Mouse (Mus musculus): ENCODE measurements around the gene Cfap77. TPM values are rescaled to one million over a fixed set of nuclear protein-coding genes. Genes with fewer than 3 reads are reported as not detected.

The Cfap77 gene
- polyA plus RNA-seq, 1 experiment from 2014 or later = 0.40 TPM

DNA sequence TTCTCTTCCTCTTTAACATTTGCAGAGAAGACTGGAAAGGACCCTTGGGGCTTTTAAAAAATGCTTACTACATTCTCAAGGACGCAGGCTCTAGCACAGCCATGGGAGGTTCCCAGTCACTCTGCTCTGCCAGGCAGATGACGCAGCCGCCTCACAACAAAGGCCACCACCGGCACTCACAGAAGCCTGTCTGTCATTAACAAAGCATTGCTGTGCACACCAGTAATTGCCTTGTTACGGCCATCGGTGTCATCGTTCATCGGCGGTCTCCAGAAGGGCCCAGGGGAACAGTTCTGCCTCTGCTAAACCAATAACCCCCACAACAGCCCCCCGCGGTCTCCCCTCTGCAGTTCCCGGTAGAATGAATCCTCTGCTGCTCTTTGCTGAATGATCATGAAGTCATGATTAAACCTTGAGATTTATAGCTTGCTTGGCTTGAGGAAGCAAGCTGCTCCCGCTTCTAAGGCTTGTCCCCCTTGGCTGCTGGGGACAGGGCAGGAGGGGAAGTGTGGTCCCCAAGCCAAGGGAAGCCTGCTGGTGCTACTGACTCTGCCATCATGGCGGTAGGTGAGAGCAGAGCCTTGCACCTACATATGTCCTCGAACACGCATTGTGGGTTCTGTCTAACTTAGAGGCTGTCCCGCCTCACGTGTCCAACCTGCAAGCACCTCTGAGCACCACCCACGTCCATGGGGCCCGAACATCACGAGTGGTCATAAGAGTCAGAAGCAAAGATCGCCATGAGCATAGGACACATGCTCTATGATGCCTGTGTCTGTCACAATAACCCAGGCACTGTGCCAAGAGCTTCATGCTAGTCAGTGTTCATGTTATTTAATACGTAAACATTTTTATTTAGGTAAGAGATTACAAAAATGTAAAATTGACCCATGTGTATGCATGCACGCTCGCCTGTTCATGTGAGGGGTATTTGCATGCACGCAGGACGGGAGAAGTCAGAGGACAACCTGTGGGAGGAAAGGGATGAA lies 38.0 kb downstream of the Cfap77 start:
- Histone ChIP-seq H3K9me3 (replicated peaks) (no peaks in the 10 kb centered on the region), H3K4me3 (no peak overlapping the region), H3K27ac (peak overlapping the region; percentile 78), H3K9ac (0 out of 2 replicates have a peak overlapping the region, but pooled peaks have one; percentile 5), H3K36me3 (no peaks in the 10 kb centered on the region), H3K4me1 (peaks cover 16% of the 10 kb centered on the region), H3K27me3 (peaks cover 30% of the 10 kb centered on the region), H3K4me2 (replicated peaks) (peak overlapping the region; percentile 29)
- 47% methylated on average over 27 of the region's 27 CpGs for WGBS
- ATAC-seq (ENCODE audit: low FRiP score) = peak; percentile 83

DNA sequence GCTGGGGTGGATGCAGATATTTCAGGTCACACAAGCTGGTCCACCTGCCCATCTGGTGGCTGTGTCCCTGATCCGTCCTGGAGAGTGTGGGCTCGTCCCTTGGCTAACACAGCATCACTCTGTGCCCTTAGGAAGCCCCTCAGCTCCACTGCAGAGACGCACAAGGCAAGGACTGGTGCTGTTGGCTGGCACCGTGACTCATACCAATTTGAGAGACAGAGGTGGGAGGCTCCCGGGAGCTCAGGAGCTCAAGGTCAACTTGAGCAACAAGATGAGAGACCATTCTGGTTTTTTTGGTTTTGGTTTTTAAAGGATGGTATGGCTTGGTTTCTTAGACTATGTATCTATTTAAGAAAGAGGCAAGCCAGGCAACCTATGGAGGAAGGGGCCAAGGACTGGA lies 42.3 kb downstream of the Cfap77 start:
- Histone ChIP-seq H3K9me3 (replicated peaks) (no peaks in the 10 kb centered on the region), H3K4me2 (replicated peaks) (no peak overlapping the region), H3K9ac (no peak overlapping the region), H3K27me3 (peaks cover 46% of the 10 kb centered on the region), H3K36me3 (no peaks in the 10 kb centered on the region), H3K27ac (no peak overlapping the region), H3K4me1 (peaks cover 22% of the 10 kb centered on the region), H3K4me3 (no peak overlapping the region)
- no peak for ATAC-seq (ENCODE audit: low FRiP score)
- 81% methylated on average over 5 of the region's 5 CpGs for WGBS

DNA sequence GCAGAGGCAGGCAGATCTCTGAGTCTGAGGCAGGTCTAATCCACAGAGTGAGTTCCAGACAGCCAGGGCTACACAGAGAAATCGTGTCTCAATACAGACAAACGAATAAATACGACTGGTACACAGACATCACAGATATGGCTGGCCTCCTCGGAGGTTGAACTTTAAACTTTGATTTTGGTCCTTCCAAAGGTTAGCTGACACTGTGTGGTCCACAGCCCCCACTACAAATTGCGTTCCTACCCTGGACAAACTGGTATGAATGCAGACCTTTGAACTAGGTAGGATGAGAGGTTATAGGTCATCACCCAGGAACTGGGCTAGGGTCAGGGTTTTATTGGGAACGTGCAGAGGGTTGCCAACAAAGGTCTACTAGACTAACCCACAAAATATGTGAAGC lies 47.2 kb downstream of the Cfap77 start:
- ATAC-seq (ENCODE audit: low FRiP score) = no peak
- Histone ChIP-seq H3K4me1 (peaks cover 23% of the 10 kb centered on the region), H3K4me3 (no peak overlapping the region), H3K9ac (no peak overlapping the region), H3K27ac (no peak overlapping the region), H3K4me2 (replicated peaks) (no peak overlapping the region), H3K27me3 (peaks cover 70% of the 10 kb centered on the region), H3K36me3 (no peaks in the 10 kb centered on the region), H3K9me3 (replicated peaks) (no peaks in the 10 kb centered on the region)
- WGBS = 72% methylated on average over 6 of the region's 6 CpGs

DNA sequence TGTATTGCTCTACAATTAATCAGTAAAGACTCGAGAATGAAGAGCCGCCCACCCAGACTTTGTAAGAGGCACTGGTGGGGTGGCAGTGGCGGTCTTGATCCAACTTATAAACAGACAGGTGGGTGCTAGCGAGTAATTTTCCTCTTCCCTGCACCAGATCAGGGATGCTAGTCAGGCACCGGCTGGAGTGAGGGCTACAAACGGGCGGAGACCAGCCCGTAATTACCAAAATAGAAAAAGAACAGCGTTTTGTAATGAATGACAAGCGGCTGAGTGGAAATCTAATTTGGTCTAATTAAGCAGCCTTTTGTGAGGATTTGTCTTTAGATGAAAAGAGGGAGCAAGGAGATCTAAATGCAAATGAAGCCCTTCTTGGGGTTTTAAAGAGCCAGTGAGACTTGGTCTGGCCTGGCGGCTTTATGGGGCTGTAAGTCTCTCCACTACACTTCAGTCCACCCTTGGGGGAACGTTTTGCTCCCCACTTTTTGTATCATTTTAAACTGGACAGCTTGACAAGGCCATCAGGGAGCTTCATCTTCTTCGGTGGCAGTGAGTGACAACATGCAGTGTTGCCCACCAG lies 48.3 kb downstream of the Cfap77 start:
- Histone ChIP-seq H3K9ac (no peak overlapping the region), H3K4me1 (peaks cover 23% of the 10 kb centered on the region), H3K9me3 (replicated peaks) (no peaks in the 10 kb centered on the region), H3K27ac (no peak overlapping the region), H3K4me2 (replicated peaks) (no peak overlapping the region), H3K27me3 (peaks cover 76% of the 10 kb centered on the region), H3K4me3 (no peak overlapping the region), H3K36me3 (no peaks in the 10 kb centered on the region)
- no peak for ATAC-seq (ENCODE audit: low FRiP score)
- WGBS = 53% methylated on average over 13 of the region's 13 CpGs

DNA sequence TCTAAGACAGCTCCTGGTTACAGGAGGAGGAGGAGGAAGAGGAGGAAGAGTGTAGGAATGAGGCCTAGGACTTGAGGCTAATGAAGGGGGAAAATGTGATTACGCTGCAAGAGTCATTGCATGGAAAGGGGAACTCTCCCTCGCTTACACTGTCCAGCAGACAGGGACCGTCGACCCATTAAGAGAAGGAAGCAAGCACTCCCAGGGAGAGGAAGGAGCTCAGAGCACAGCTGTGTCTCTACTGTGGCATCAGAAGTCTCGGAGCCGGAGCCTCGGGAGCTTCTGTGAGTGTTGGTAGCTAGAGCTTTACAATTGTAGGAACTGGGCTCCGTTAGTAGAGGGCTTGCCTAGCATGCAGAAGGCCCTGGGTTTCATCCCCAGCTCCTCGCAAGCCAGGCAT lies 50.8 kb downstream of the Cfap77 start:
- H3K36me3 ChIP-seq = no peaks in the 10 kb centered on the region
- H3K9ac ChIP-seq = no peak overlapping the region
- H3K27me3 ChIP-seq = peaks cover 69% of the 10 kb centered on the region
- ATAC-seq (ENCODE audit: low FRiP score) = no peak
- no peak overlapping the region for H3K27ac ChIP-seq
- 67% methylated on average over 9 of the region's 9 CpGs for WGBS
- H3K4me2 ChIP-seq (replicated peaks) = no peak overlapping the region
- no peak overlapping the region for H3K4me3 ChIP-seq
- H3K9me3 ChIP-seq (replicated peaks) = no peaks in the 10 kb centered on the region
- H3K4me1 ChIP-seq = peaks cover 18% of the 10 kb centered on the region

DNA sequence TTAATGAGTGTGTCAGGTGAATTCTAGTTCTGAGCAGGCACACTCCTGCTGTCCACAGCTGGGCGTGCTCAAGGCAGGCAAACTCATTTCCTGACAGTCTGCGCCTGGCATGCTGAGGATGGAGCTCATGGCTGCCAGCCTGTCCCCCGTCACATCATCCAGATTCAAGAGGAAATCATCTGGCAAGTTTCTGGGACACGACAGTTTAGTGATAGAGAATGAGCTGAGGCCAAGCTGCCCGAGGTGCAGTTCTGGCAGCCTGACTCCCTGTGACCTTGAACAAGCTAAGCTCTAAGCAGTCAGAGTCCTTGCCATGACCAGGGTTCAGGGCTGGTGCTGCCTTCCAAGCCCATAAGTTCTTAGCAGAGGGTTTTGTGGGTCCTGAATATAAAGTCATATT lies 56.6 kb downstream of the Cfap77 start:
- H3K4me1 ChIP-seq = peaks cover 25% of the 10 kb centered on the region
- no peak overlapping the region for H3K4me2 ChIP-seq (replicated peaks)
- H3K9ac ChIP-seq = no peak overlapping the region
- ATAC-seq (ENCODE audit: low FRiP score) = no peak
- no peaks in the 10 kb centered on the region for H3K9me3 ChIP-seq (replicated peaks)
- WGBS = 73% methylated on average over 5 of the region's 5 CpGs
- no peak overlapping the region for H3K27ac ChIP-seq
- no peak overlapping the region for H3K4me3 ChIP-seq
- no peaks in the 10 kb centered on the region for H3K36me3 ChIP-seq
- peaks cover 25% of the 10 kb centered on the region for H3K27me3 ChIP-seq

DNA sequence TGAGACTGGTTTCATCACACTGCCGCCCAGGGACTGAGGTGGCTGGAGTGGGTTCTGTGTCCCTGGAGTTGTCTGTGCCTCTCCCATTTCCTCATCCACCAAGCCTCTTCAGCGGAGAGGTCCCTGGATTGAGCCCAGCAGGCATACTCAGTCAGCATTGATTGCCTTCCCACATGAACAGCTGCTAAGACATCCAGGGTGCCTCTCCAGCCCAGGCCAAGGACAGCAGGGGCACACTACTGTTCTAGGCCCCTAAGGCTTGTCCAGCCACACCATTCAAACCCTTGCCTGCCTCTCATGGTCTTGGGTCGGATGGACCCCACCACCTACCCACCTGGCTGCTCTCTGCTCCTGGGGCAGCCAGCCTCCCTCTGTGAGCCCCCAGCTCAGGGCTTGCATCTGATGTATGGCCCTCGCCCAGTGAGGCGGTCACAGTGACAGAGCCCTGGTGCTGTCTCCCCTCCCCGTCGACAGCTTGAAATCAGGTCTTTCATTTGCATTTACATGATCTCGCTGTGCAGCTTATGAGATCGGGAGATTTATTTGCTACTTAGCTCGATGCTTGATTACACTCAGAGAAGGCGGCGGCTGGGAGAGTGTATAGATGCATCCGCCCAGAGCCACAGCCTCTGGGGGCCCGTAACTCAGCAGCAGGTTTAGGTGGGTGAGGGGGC lies 57.6 kb downstream of the Cfap77 start:
- peak; percentile 76 for ATAC-seq (ENCODE audit: low FRiP score)
- H3K9me3 ChIP-seq (replicated peaks) = no peaks in the 10 kb centered on the region
- H3K9ac ChIP-seq = no peak overlapping the region
- WGBS = 42% methylated on average over 14 of the region's 14 CpGs
- H3K27ac ChIP-seq = peak overlapping the region; percentile 67
- no peak overlapping the region for H3K4me3 ChIP-seq
- peaks cover 25% of the 10 kb centered on the region for H3K4me1 ChIP-seq
- H3K4me2 ChIP-seq (replicated peaks) = no peak overlapping the region
- H3K36me3 ChIP-seq = no peaks in the 10 kb centered on the region
- peaks cover 26% of the 10 kb centered on the region for H3K27me3 ChIP-seq

DNA sequence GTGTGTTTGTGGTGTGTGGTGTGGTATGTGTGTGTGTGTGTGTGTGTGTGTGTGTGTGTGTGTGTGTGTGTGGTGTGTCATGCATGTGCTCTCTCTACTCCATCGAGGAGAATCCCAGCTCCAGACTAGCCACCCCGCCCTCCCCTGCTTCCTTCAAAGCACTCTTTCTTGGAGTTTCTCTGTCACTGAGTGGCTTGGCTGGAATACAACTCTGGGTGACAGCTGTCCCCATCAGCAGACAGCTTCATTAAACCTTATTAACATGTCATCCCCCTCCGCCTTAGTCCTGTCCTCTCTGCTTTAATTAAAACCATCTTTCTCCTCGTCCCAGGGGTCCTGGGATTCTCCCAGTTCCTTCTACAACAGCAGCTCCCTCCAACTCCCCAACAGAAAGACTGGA lies 59.4 kb downstream of the Cfap77 start:
- Histone ChIP-seq H3K4me1 (peaks cover 25% of the 10 kb centered on the region), H3K4me2 (replicated peaks) (no peak overlapping the region), H3K27me3 (peaks cover 31% of the 10 kb centered on the region), H3K9ac (no peak overlapping the region), H3K9me3 (replicated peaks) (no peaks in the 10 kb centered on the region), H3K27ac (peak overlapping the region; percentile 26; the same call in 1 of the 2 replicates), H3K4me3 (no peak overlapping the region), H3K36me3 (no peaks in the 10 kb centered on the region)
- 41% methylated on average over 2 of the region's 4 CpGs for WGBS
- peak; percentile 44; the same call in 1 of the 2 replicates for ATAC-seq (ENCODE audit: low FRiP score)

DNA sequence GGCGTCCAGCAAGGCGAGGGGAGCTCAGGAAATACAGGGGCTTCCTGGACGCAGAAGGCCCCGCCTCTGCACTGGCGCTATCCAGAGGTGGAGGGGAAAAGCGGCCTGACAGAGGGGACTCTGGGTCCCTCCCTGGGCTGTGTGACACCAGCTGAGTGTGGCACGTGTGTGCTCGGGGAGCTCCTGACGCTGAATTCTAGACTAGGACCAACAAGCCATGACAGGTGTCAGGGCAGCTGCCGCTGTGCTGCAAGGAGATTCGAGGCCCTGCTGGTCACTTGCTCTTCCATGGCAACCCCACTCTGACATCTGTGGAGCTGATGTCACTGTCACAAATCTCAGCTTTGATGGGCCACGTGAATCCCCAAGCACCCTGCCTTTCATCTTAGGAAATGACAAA lies 60.9 kb downstream of the Cfap77 start:
- Histone ChIP-seq H3K4me1 (peaks cover 25% of the 10 kb centered on the region), H3K4me3 (no peak overlapping the region), H3K36me3 (no peaks in the 10 kb centered on the region), H3K27me3 (peaks cover 29% of the 10 kb centered on the region), H3K27ac (no peak overlapping the region), H3K9ac (no peak overlapping the region), H3K9me3 (replicated peaks) (no peaks in the 10 kb centered on the region), H3K4me2 (replicated peaks) (no peak overlapping the region)
- no peak for ATAC-seq (ENCODE audit: low FRiP score)
- WGBS = 68% methylated on average over 12 of the region's 12 CpGs

DNA sequence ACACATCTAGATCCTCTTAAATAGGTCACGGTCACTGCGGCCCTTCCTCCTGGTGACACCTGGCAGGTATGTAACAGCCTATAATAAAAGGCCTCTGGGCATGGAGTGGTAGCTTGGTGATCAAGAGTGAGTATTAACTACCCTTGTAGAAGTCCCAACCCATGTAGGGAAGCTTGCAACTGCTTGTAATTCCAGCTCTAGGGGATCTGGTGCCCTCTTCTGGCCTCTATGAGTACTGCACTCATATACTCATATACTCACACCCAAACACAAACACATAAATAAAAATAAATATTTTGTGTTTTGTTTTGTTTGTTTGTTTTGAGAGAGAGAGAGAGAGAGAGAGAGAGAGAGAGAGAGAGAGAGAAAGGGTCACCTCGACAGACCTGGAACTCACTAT lies 66.1 kb downstream of the Cfap77 start:
- H3K9me3 ChIP-seq (replicated peaks) = no peaks in the 10 kb centered on the region

DNA sequence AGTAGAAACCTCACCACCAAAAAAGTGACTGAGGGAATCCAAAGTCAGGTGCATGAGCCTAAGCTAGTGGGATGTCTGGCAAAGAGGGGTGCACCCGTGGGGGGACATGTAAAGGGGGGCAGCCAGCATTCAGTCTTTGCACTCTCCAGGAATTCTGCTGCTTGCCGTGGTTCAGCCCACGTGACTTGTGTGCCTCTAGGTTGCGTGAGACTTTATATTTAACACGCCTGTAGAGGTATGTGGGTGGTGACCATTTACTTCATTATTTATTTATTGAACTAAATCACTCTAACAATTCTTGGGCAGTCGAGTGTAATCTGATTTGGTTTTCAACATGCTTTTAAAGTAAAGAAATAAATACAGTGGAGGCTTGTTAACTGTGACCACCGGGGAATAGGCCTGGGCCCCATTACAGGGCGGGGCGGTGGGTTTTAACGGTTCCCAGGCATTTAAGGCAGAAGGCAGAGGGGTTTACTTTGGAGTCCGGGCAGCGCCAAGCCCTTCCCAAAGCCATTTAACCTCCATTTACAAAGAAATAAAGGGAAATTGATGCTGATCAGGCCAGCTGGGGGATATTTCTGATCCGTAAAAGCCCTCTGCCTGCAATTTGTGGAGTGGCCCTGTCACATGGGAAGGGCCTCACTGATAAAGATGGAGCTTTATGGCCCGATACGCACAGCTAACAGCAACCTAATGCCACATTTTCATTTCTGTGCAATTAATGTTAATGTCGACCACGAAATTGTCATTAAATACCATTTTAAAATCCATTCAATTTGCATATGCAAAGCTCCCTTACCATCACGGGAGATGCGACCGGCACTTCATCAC lies 74.6 kb downstream of the Cfap77 start:
- Histone ChIP-seq H3K36me3 (no peaks in the 10 kb centered on the region), H3K9me3 (replicated peaks) (no peaks in the 10 kb centered on the region), H3K27ac (no peak overlapping the region), H3K4me3 (no peak overlapping the region), H3K4me2 (replicated peaks) (no peak overlapping the region), H3K4me1 (peaks cover 5% of the 10 kb centered on the region; the same call in 1 of the 2 replicates), H3K27me3 (peaks cover 69% of the 10 kb centered on the region), H3K9ac (no peak overlapping the region)
- 53% methylated on average over 20 of the region's 20 CpGs for WGBS
- ATAC-seq (ENCODE audit: low FRiP score) = 0 out of 2 replicates have a peak, but pooled peaks have one; percentile 29

More for the DNA sequence above, 66.1 kb downstream of the Cfap77 start:
- no peak overlapping the region for H3K27ac ChIP-seq
- no peak overlapping the region for H3K4me3 ChIP-seq
- H3K4me2 ChIP-seq (replicated peaks) = no peak overlapping the region
- no peak for ATAC-seq (ENCODE audit: low FRiP score)
- no peak overlapping the region for H3K9ac ChIP-seq
- peaks cover 53% of the 10 kb centered on the region for H3K27me3 ChIP-seq
- WGBS = 96% methylated on average over 3 of the region's 3 CpGs
- no peaks in the 10 kb centered on the region for H3K36me3 ChIP-seq
- no peaks in the 10 kb centered on the region for H3K4me1 ChIP-seq
